Mouse (Mus musculus) MEL (cell line): Measurements from ENCODE around the gene Myom1. TPM values are rescaled to one million over a fixed set of nuclear protein-coding genes. Genes with fewer than 3 reads are reported as not detected.

ENCODE experiments used
- DNase-seq: peaks from one replicate; pipeline ENCODE4 v3.0.0; 2011; ENCODE audit warnings: low read depth, low spot score
- H3K27ac ChIP-seq: 2 replicates; pipeline ENCODE4 v1.5.1; 2012; ENCODE audit warnings: low read depth, mild to moderate bottlenecking, control low read depth, low read length, moderate library complexity; ENCODE audit not compliant: control insufficient read depth
- H3K27me3 ChIP-seq, 2 experiments: fragments of 150-350 bp in 1 of 2; sonication (generic) in 1 of 2; 2 replicates each; pipeline ENCODE4 v1.6.1; 2012; ENCODE audit warnings: low read length in 2 of 2, mild to moderate bottlenecking in 2 of 2, improper control_type of control experiment in 1 of 2, moderate library complexity in 1 of 2; ENCODE audit not compliant: insufficient read depth in 2 of 2, control insufficient read depth in 1 of 2
- H3K36me3 ChIP-seq, 2 experiments: 2 replicates each; pipeline ENCODE4 v1.6.1; 2012 to 2014; ENCODE audit warnings: low read length in 2 of 2, improper control_type of control experiment in 1 of 2, inconsistent platforms in 1 of 2, mild to moderate bottlenecking in 1 of 2; ENCODE audit not compliant: insufficient read depth in 2 of 2, control insufficient read depth in 1 of 2
- H3K4me1 ChIP-seq, 2 experiments: fragments of 150-350 bp in 1 of 2; sonication (generic) in 1 of 2; 2 replicates each; pipeline ENCODE4 v1.6.1; 2012; ENCODE audit warnings: low read length in 2 of 2, improper control_type of control experiment in 1 of 2, mild to moderate bottlenecking in 1 of 2; ENCODE audit not compliant: insufficient read depth in 2 of 2, control insufficient read depth in 1 of 2
- H3K4me3 ChIP-seq, 2 experiments: fragments of 150-350 bp in 1 of 2; sonication (generic) in 1 of 2; 2 replicates each; pipeline ENCODE4 v1.5.1; 2012; ENCODE audit warnings: low read depth in 2 of 2, low read length in 2 of 2, mild to moderate bottlenecking in 2 of 2, moderate library complexity in 2 of 2, control low read depth in 1 of 2, improper control_type of control experiment in 1 of 2; ENCODE audit not compliant: control insufficient read depth in 1 of 2, insufficient read depth in 1 of 2
- H3K79me2 ChIP-seq: 2 replicates; pipeline ENCODE4 v1.6.1; 2012; ENCODE audit warnings: mild to moderate bottlenecking, low read length, moderate library complexity; ENCODE audit not compliant: control insufficient read depth, poor library complexity, insufficient read depth
- H3K9ac ChIP-seq: 2 replicates; pipeline ENCODE4 v1.6.1; 2012; ENCODE audit warnings: low read depth, mild to moderate bottlenecking, control low read depth, low read length, moderate library complexity; ENCODE audit not compliant: control insufficient read depth, poor library complexity, severe bottlenecking
- H3K9me3 ChIP-seq: fragments of 150-350 bp; sonication (generic); replicated peaks from 2 replicates; pipeline ENCODE4 v1.6.1; 2012; ENCODE audit warnings: mild to moderate bottlenecking, low read length, improper control_type of control experiment, moderate library complexity; ENCODE audit not compliant: insufficient read depth
- BHLHE40 ChIP-seq: IDR thresholded peaks from 2 replicates; pipeline ENCODE4 v1.6.1; 2012; ENCODE audit warnings: low read depth, mild to moderate bottlenecking, inconsistent platforms, low read length, improper control_type of control experiment, borderline replicate concordance
- CHD1 ChIP-seq: IDR thresholded peaks from 2 replicates; pipeline ENCODE4 v1.6.1; 2012; ENCODE audit warnings: low read depth, mild to moderate bottlenecking, inconsistent platforms, low read length, improper control_type of control experiment
- ELF1 ChIP-seq: IDR thresholded peaks from 2 replicates; pipeline ENCODE4 v1.6.1; 2014; ENCODE audit warnings: low read depth, mild to moderate bottlenecking, inconsistent platforms, low read length, improper control_type of control experiment, moderate library complexity
- ETS1 ChIP-seq: IDR thresholded peaks from 2 replicates; pipeline ENCODE4 v1.6.1; 2012; ENCODE audit warnings: low read depth, mild to moderate bottlenecking, inconsistent platforms, low read length, improper control_type of control experiment, moderate library complexity
- GATA1 ChIP-seq: IDR thresholded peaks from 2 replicates; pipeline ENCODE4 v1.6.1; 2011; ENCODE audit warnings: low read depth, low read length, improper control_type of control experiment
- HCFC1 ChIP-seq: IDR thresholded peaks from 2 replicates; pipeline ENCODE4 v1.6.1; 2012; ENCODE audit warnings: low read depth, mild to moderate bottlenecking, inconsistent platforms, low read length, improper control_type of control experiment, moderate library complexity
- JUND ChIP-seq: IDR thresholded peaks from 2 replicates; pipeline ENCODE4 v1.6.1; 2011; ENCODE audit warnings: low read depth, mild to moderate bottlenecking, improper control_type of control experiment, low read length
- MAFK ChIP-seq: IDR thresholded peaks from 2 replicates; pipeline ENCODE4 v1.6.1; 2011; ENCODE audit warnings: low read depth, mild to moderate bottlenecking, low read length, improper control_type of control experiment, borderline replicate concordance
- MAX ChIP-seq: IDR thresholded peaks from 2 replicates; pipeline ENCODE4 v1.6.1; 2011; ENCODE audit warnings: low read length, improper control_type of control experiment
- MAZ ChIP-seq: IDR thresholded peaks from 2 replicates; pipeline ENCODE4 v1.6.1; 2012; ENCODE audit warnings: low read depth, mild to moderate bottlenecking, inconsistent platforms, low read length, improper control_type of control experiment
- MXI1 ChIP-seq: IDR thresholded peaks from 2 replicates; pipeline ENCODE4 v1.6.1; 2011; ENCODE audit warnings: mild to moderate bottlenecking, low read depth, low read length, improper control_type of control experiment
- NELFE ChIP-seq: IDR thresholded peaks from 2 replicates; pipeline ENCODE4 v1.6.1; 2011; ENCODE audit warnings: low read depth, low read length, improper control_type of control experiment
- NRF1 ChIP-seq: IDR thresholded peaks from 2 replicates; pipeline ENCODE4 v1.6.1; 2014; ENCODE audit warnings: low read depth, mild to moderate bottlenecking, inconsistent platforms, low read length, improper control_type of control experiment, moderate library complexity; ENCODE audit not compliant: poor library complexity, insufficient read depth, severe bottlenecking
- POLR2A ChIP-seq, 2 experiments: IDR thresholded peaks; 2 replicates each; pipeline ENCODE4 v1.6.1; 2011 to 2012; ENCODE audit warnings: low read length in 2 of 2, mild to moderate bottlenecking in 2 of 2, control low read depth in 1 of 2, improper control_type of control experiment in 1 of 2, low read depth in 1 of 2, moderate library complexity in 1 of 2; ENCODE audit not compliant: control insufficient read depth in 1 of 2, insufficient read depth in 1 of 2, poor library complexity in 1 of 2
- POLR2AphosphoS2 ChIP-seq: IDR thresholded peaks from 2 replicates; pipeline ENCODE4 v1.6.1; 2011; ENCODE audit warnings: low read length, improper control_type of control experiment
- POLR2AphosphoS5 ChIP-seq: IDR thresholded peaks from 2 replicates; pipeline ENCODE4 v1.6.1; 2012; ENCODE audit warnings: low read depth, borderline replicate concordance, mild to moderate bottlenecking, inconsistent platforms, low read length, moderate library complexity, mixed read lengths
- RAD21 ChIP-seq: IDR thresholded peaks from 2 replicates; pipeline ENCODE4 v1.6.1; 2011; ENCODE audit warnings: mild to moderate bottlenecking, low read depth, low read length, improper control_type of control experiment
- RCOR1 ChIP-seq: IDR thresholded peaks from 2 replicates; pipeline ENCODE4 v1.6.1; 2012; ENCODE audit warnings: low read depth, mild to moderate bottlenecking, inconsistent platforms, low read length, improper control_type of control experiment
- SIN3A ChIP-seq: IDR thresholded peaks from 2 replicates; pipeline ENCODE4 v1.6.1; 2012; ENCODE audit warnings: low read length, improper control_type of control experiment, inconsistent platforms
- TAL1 ChIP-seq: IDR thresholded peaks from 2 replicates; pipeline ENCODE4 v1.6.1; 2012; ENCODE audit warnings: mild to moderate bottlenecking, inconsistent platforms, low read length, moderate library complexity, mixed read lengths
- TBP ChIP-seq: IDR thresholded peaks from 2 replicates; pipeline ENCODE4 v1.8.0; 2011; ENCODE audit warnings: low read depth, low read length, improper control_type of control experiment
- UBTF ChIP-seq: IDR thresholded peaks from 2 replicates; pipeline ENCODE4 v1.6.1; 2012; ENCODE audit warnings: low read depth, mild to moderate bottlenecking, inconsistent platforms, low read length, improper control_type of control experiment, moderate library complexity, borderline replicate concordance; ENCODE audit not compliant: insufficient read depth
- ZC3H11A ChIP-seq: IDR thresholded peaks from 2 replicates; pipeline ENCODE4 v1.6.1; 2012; ENCODE audit warnings: low read depth, mild to moderate bottlenecking, inconsistent platforms, low read length, improper control_type of control experiment
- ZMIZ1 ChIP-seq: IDR thresholded peaks from 2 replicates; pipeline ENCODE4 v1.6.1; 2012; ENCODE audit warnings: low read depth, mild to moderate bottlenecking, inconsistent platforms, low read length, improper control_type of control experiment, moderate library complexity
- polyA plus RNA-seq, 2 experiments: library from polyadenylated mRNA; stranded (reverse) in 1 of 2; unstranded in 1 of 2; fragments of >175 nt in 1 of 2; fragments of >200 nt in 1 of 2; gene quantifications; 2 replicates each; pipeline versions ENCODE4 v1.2.1 to v1.2.4; 2012; ENCODE audit warnings: low replicate concordance in 2 of 2, low read depth in 1 of 2; ENCODE audit not compliant: insufficient read length in 2 of 2, insufficient read depth in 1 of 2, missing spikeins in 1 of 2
- total RNA-seq: library from RNA; depleted of rRNA; stranded (reverse); fragments of 300-350 nt; gene quantifications from 2 replicates; pipeline ENCODE4 v1.2.3, GENCODE M21; 2012

Gene Myom1
- total and polyA plus RNA-seq, 3 experiments, result 0.65 to 0.79 TPM; not detected in 1

GRCm38 (mm10) chr17:71037188-71037587 is 34.8 kb downstream of the Myom1 start:
- Histone ChIP-seq H3K27me3 (no peaks in the 10 kb centered on the region), H3K79me2 (no peaks in the 10 kb centered on the region), H3K27ac (no peak overlapping the region), H3K9ac (no peak overlapping the region), H3K4me1 (peaks cover 9 to 15% of the 10 kb centered on the region in 2 experiments), H3K9me3 (no peaks in the 10 kb centered on the region), H3K4me3 (no peak overlapping the region), H3K36me3 (peaks cover 0 to 7% of the 10 kb centered on the region in 2 experiments; a peak in 2 of 4 replicates)
- TF ChIP-seq POLR2A (IDR thresholded peaks at IDR 0.05; ENCODE audit: control insufficient read depth in 1 of 2, insufficient read depth in 1 of 2, low read depth in 1 of 2, low read length in 2 of 2, poor library complexity in 1 of 2) (no peak), TBP (no peak), HCFC1 (no peak), RCOR1 (no peak), TAL1 (no peak), ETS1 (no peak), MAX (no peak), CHD1 (no peak), BHLHE40 (no peak), ZC3H11A (no peak), GATA1 (no peak), POLR2AphosphoS5 (no peak), MAZ (no peak), JUND (no peak), NRF1 (no peak)
- no peak for DNase-seq

GRCm38 (mm10) chr17:71038812-71039211 is 36.4 kb downstream of the Myom1 start:
- DNase-seq, result no peak
- Histone ChIP-seq H3K4me1 (peaks cover 9 to 15% of the 10 kb centered on the region in 2 experiments), H3K79me2 (no peaks in the 10 kb centered on the region), H3K9ac (no peak overlapping the region), H3K9me3 (no peaks in the 10 kb centered on the region), H3K27me3 (no peaks in the 10 kb centered on the region), H3K27ac (no peak overlapping the region)
- TF ChIP-seq MXI1 (no peak), RAD21 (no peak), SIN3A (no peak), GATA1 (no peak), UBTF (no peak), POLR2AphosphoS5 (no peak), NRF1 (no peak), MAFK (no peak), ELF1 (no peak), JUND (no peak), ZMIZ1 (no peak), NELFE (no peak), POLR2AphosphoS2 (no peak)
- TF ChIP-seq, all 39 proteins: peak for 0
- Histone ChIP-seq H3K36me3 (peaks cover 0 to 7% of the 10 kb centered on the region in 2 experiments; a peak in 2 of 4 replicates), H3K4me3 (no peak overlapping the region)
